In genomic region chr16:11479605-11480004, GRCm38 (mm10) we compare ENCODE assay signal across 29 mouse cellular contexts.
DNase-seq lines count a peak whose midpoint lies in the region; ATAC-seq and TF ChIP-seq lines count a peak whose summit lies in the region.
"Had no signal": no experiment of that assay in that cellular context is flagged by ENCODE, and none has a peak within 500 bp of the region (broad histone marks: within the 10 kb centered on the region; RNA-seq: fewer than 3 reads in every experiment).

No protein-coding gene starts in this region.

- H3K4me2 ChIP-seq in heart, embryonic 13.5 days, result no peak overlapping the region
- H3K4me2 ChIP-seq in heart, embryonic 16.5 days (ENCODE audit: low read depth, low read length), result no peak overlapping the region
- H3K4me2 ChIP-seq in CH12.LX (ENCODE audit: insufficient read depth, low read depth, poor library complexity, severe bottlenecking), result no peak overlapping the region
- H3K4me2 ChIP-seq: embryonic facial prominence, embryonic 13.5 days; forebrain, embryonic 12.5 days; forebrain, embryonic 15.5 days; hindbrain, embryonic 13.5 days; intestine, embryonic 15.5 days had no signal

- ATAC-seq in heart, embryonic 13.5 days (ENCODE audit: extremely low read depth, insufficient number of reproducible peaks, low FRiP score, low TSS enrichment), result no peak; the same call in 1 of the 2 replicates
- ATAC-seq in heart, embryonic 16.5 days (replicated peaks; ENCODE audit: extremely low read depth, insufficient read depth, low FRiP score), result peak; percentile 71
- no peak for ATAC-seq in cerebellum, adult (ENCODE audit: insufficient number of reproducible peaks, low FRiP score, low TSS enrichment)
- ATAC-seq: forebrain, embryonic 15.5 days; hindbrain, embryonic 16.5 days; intestine, embryonic 15.5 days had no signal

- H3K9me3 ChIP-seq in heart, embryonic 13.5 days, result no peaks in the 10 kb centered on the region
- H3K9me3 ChIP-seq in heart, embryonic 16.5 days (replicated peaks; ENCODE audit: control insufficient read depth, low read length), result no peaks in the 10 kb centered on the region
- no peaks in the 10 kb centered on the region for H3K9me3 ChIP-seq in CH12.LX (replicated peaks; ENCODE audit: low read length)
- H3K9me3 ChIP-seq: embryonic facial prominence, embryonic 10.5 days; embryonic facial prominence, embryonic 13.5 days; forebrain, embryonic 12.5 days; forebrain, embryonic 15.5 days; hindbrain, embryonic 10.5 days; hindbrain, embryonic 13.5 days; intestine, embryonic 15.5 days had no signal

- in situ Hi-C loops in CH12.LX (cut with MboI; ENCODE audit: low pct_ligation_motif_present, low pct_unique_long_range_greater_than_20kb, low sequenced_read_pairs), result loop anchor here (5.0 kb wide), 1 partner anchor 98 kb away; no protein-coding TSS in a partner anchor

- peaks cover 33% of the 10 kb centered on the region for H3K4me1 ChIP-seq in heart, embryonic 13.5 days
- peaks cover 22% of the 10 kb centered on the region for H3K4me1 ChIP-seq in heart, embryonic 16.5 days (ENCODE audit: control insufficient read depth, insufficient read depth, low read length)
- H3K4me1 ChIP-seq in CH12.LX (ENCODE audit: control insufficient read depth in 1 of 2, insufficient read depth in 2 of 2), result peaks cover 8 to 33% of the 10 kb centered on the region in 2 experiments
- H3K4me1 ChIP-seq: embryonic facial prominence, embryonic 10.5 days; forebrain, embryonic 12.5 days; forebrain, embryonic 15.5 days; hindbrain, embryonic 10.5 days; hindbrain, embryonic 13.5 days had no signal

- TF ChIP-seq POLR2A in CH12.LX (IDR thresholded peaks at IDR 0.05; ENCODE audit: low read depth, low read length), result no peak

- H3K27me3 ChIP-seq in heart, embryonic 13.5 days (replicated peaks), result no peaks in the 10 kb centered on the region
- no peaks in the 10 kb centered on the region for H3K27me3 ChIP-seq in heart, embryonic 16.5 days (ENCODE audit: control insufficient read depth, insufficient read depth, low read length)
- no peaks in the 10 kb centered on the region for H3K27me3 ChIP-seq in CH12.LX (replicated peaks)
- H3K27me3 ChIP-seq: embryonic facial prominence, embryonic 13.5 days; forebrain, embryonic 12.5 days; forebrain, embryonic 15.5 days; hindbrain, embryonic 13.5 days; intestine, embryonic 15.5 days had no signal

- no peaks in the 10 kb centered on the region for H3K79me2 ChIP-seq in CH12.LX (replicated peaks; ENCODE audit: control insufficient read depth, extremely low read depth, insufficient read depth, poor library complexity, severe bottlenecking)

- H3K4me3 ChIP-seq in gastrocnemius, adult 2 months, result no peak overlapping the region
- H3K4me3 ChIP-seq in heart, embryonic 13.5 days, result no peak overlapping the region
- H3K4me3 ChIP-seq in heart, embryonic 16.5 days (ENCODE audit: low read length), result no peak overlapping the region
- no peak overlapping the region for H3K4me3 ChIP-seq in CH12.LX (replicated peaks in 1 of 3; ENCODE audit: low read depth in 2 of 3, low read length in 2 of 3, poor library complexity in 1 of 3)
- H3K4me3 ChIP-seq: embryonic facial prominence, embryonic 10.5 days; embryonic facial prominence, embryonic 13.5 days; erythroblast, embryonic 14.5 days; forebrain, embryonic 12.5 days; forebrain, embryonic 15.5 days; hindbrain, embryonic 10.5 days; hindbrain, embryonic 13.5 days; intestine, embryonic 15.5 days had no signal

- dilution Hi-C loops in CH12.LX (cut with MboI; ENCODE audit: extremely low pct_ligation_motif_present, extremely low pct_unique_long_range_greater_than_20kb, low sequenced_read_pairs), result no loop called here

- H3K36me3 ChIP-seq in heart, embryonic 13.5 days, result no peaks in the 10 kb centered on the region
- H3K36me3 ChIP-seq in heart, embryonic 16.5 days (ENCODE audit: control insufficient read depth, insufficient read depth), result no peaks in the 10 kb centered on the region
- no peaks in the 10 kb centered on the region for H3K36me3 ChIP-seq in CH12.LX (replicated peaks in 1 of 2; ENCODE audit: control insufficient read depth in 1 of 2, insufficient read depth in 1 of 2, low read length in 1 of 2)
- H3K36me3 ChIP-seq: embryonic facial prominence, embryonic 10.5 days; embryonic facial prominence, embryonic 13.5 days; forebrain, embryonic 12.5 days; forebrain, embryonic 15.5 days; hindbrain, embryonic 10.5 days; intestine, embryonic 15.5 days had no signal

- TF ChIP-seq RAD21 in CH12.LX (IDR thresholded peaks at IDR 0.05; ENCODE audit: low read depth, low read length), result no peak

- no peak for TF ChIP-seq CTCF in gastrocnemius, adult 2 months (IDR thresholded peaks at IDR 0.05)
- no peak for TF ChIP-seq CTCF in CH12.LX (conservative IDR thresholded peaks at IDR 0.05 in 1 of 2, IDR thresholded peaks at IDR 0.05 in 1 of 2; ENCODE audit: low read depth in 2 of 2, low read length in 2 of 2)

- 50% methylated on average over 4 of the region's 4 CpGs for WGBS in heart, embryonic 13.5 days
- WGBS in heart, embryonic 16.5 days, result 47% methylated on average over 4 of the region's 4 CpGs

- peak; percentile 18 for DNase-seq in gastrocnemius, adult 2 months
- DNase-seq in gastrocnemius, postnatal 14 days, result no peak
- DNase-seq in heart, adult 11 months, result no peak
- no peak for DNase-seq in heart, adult 9 months (ENCODE audit: low spot score in 2 of 2)
- no peak for DNase-seq in CH12.LX (ENCODE audit: extremely low read depth)
- DNase-seq: adrenal gland, adult 2 months; adrenal gland, postnatal 14 days; B cell, adult 2 months; cerebellum, adult 11-12 months; cerebellum, adult 8-10 months; cerebellum, postnatal 10 days; cerebellum, postnatal 36 days; embryo, embryonic 11 days; gastrocnemius, postnatal 25 days; heart, postnatal 10 days; kidney, adult 11 months; kidney, adult 9 months had no signal

- H3K27ac ChIP-seq in gastrocnemius, adult 2 months, result peak overlapping the region; percentile 35; the same call in 1 of the 2 replicates
- H3K27ac ChIP-seq in heart, embryonic 13.5 days (replicated peaks), result peak overlapping the region; percentile 62
- H3K27ac ChIP-seq in heart, embryonic 16.5 days (ENCODE audit: low read length), result peak overlapping the region; percentile 57
- H3K27ac ChIP-seq in CH12.LX (ENCODE audit: insufficient read depth, low read depth), result no peak overlapping the region
- H3K27ac ChIP-seq: embryonic facial prominence, embryonic 10.5 days; embryonic facial prominence, embryonic 13.5 days; forebrain, embryonic 12.5 days; forebrain, embryonic 15.5 days; hindbrain, embryonic 10.5 days; hindbrain, embryonic 13.5 days; intestine, embryonic 15.5 days had no signal

- intact Hi-C loops in gastrocnemius, adult 2 months (cut with DNase I), result no loop called here
- intact Hi-C loops in gastrocnemius, postnatal 14 days (cut with DNase I; ENCODE audit: low total_unique reads), result loop anchor here (10.0 kb wide), 1 partner anchor 455 kb away; no protein-coding TSS in a partner anchor

- 0 out of 2 replicates have a peak overlapping the region, but pooled peaks have one; percentile 11 for H3K9ac ChIP-seq in heart, embryonic 13.5 days
- 0 out of 2 replicates have a peak overlapping the region, but pooled peaks have one; percentile 43 for H3K9ac ChIP-seq in heart, embryonic 16.5 days (ENCODE audit: low read length)
- H3K9ac ChIP-seq in CH12.LX (ENCODE audit: insufficient read depth, low read depth), result no peak overlapping the region
- H3K9ac ChIP-seq: embryonic facial prominence, embryonic 13.5 days; forebrain, embryonic 12.5 days; forebrain, embryonic 15.5 days; hindbrain, embryonic 13.5 days; intestine, embryonic 15.5 days had no signal

- peak; percentile 10; the same call in 1 of the 2 replicates for TF ChIP-seq EP300 in CH12.LX (IDR thresholded peaks at IDR 0.05; ENCODE audit: low read length)

TF ChIP-seq in CH12.LX, 34 proteins besides CTCF, POLR2A, EP300 and RAD21:
- TF ChIP-seq JUND (conservative IDR thresholded peaks at IDR 0.05; ENCODE audit: low read depth, low read length) (0 out of 2 replicates have a peak, but pooled peaks have one; percentile 24), JUN (IDR thresholded peaks at IDR 0.05; ENCODE audit: insufficient read depth, low read depth, low read length) (peak; percentile 64), TBP (conservative IDR thresholded peaks at IDR 0.05; ENCODE audit: low read depth, low read length) (no peak), ZMIZ1 (IDR thresholded peaks at IDR 0.05; ENCODE audit: low read depth, low read length) (0 out of 2 replicates have a peak, but pooled peaks have one; percentile 20), E2F4 (IDR thresholded peaks at IDR 0.05; ENCODE audit: insufficient replicate concordance, low read depth, low read length) (no peak), BHLHE40 (IDR thresholded peaks at IDR 0.05; ENCODE audit: low read depth, low read length) (0 out of 2 replicates have a peak, but pooled peaks have one; percentile 14), ETS1 (conservative IDR thresholded peaks at IDR 0.05; ENCODE audit: low read depth, low read length) (peak; percentile 87), MEF2A (IDR thresholded peaks at IDR 0.05; ENCODE audit: borderline replicate concordance, low read depth, low read length) (peak; percentile 94)
TF ChIP-seq in CH12.LX: peak in this region for 6.
